Mouse (Mus musculus) lung, postnatal 14 days (tissue): ENCODE measurements at regions not wholly inside any gene's neighbourhood (a gene's known extent, or its start where the extent isn't known, plus 50 kb on each side); places are given as distances from the start of the nearest gene placed in this dataset.

Source experiments
- DNase-seq: peaks from one replicate; pipeline ENCODE4 v3.0.0; 2021

DNA sequence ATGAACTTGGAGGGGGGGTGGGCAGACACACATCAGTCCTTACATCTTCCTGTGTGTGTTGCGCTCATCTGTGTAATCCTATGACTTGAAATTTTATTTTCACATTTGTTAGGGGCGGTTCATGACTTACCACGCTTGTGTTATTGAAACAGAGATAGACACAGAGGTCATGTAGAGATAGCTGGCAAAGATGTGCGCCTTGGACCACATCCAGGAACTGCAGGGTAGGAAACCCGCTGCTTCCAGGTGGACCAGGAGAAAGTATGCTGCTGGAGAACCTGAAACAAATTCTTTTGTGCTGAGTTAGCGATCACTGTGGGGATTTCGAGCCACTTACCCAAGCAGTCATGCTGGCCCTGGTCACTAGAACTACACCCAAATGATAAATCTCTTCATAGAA lies 89.1 kb downstream of the Kcnj2 start:
- no peak for DNase-seq

- no peak for DNase-seq
Observed at GRCm38 (mm10) chr11:111155747-111156146, 89.8 kb downstream of the Kcnj2 start.

DNA sequence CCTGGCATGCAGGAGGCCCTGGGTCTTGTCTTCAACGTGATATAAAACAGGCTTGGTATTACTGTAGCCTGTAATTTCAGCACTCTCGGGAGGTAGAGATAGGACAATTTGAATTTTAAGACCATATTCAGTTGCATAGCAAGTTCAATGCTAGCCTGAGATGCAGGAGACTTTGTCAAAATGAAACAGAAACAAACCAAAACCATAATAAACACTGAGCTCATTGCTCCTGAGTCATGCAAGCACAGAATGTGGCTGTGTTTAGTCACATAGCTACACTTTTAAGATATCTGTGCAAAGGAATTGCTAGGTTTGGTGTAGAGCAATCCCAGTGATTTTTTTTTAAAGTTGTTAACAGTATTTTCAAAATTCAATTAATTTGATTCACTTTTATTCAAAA lies 93.3 kb downstream of the Kcnj2 start:
- DNase-seq = no peak

- no peak for DNase-seq
Observed at GRCm38 (mm10) chr11:111164907-111165306, 98.9 kb downstream of the Kcnj2 start.

GRCm38 (mm10) chr11:111170174-111170800 lies 104.3 kb downstream of the Kcnj2 start:
- DNase-seq = peak; percentile 1

GRCm38 (mm10) chr11:111173525-111173924 lies 107.6 kb downstream of the Kcnj2 start:
- DNase-seq = no peak

GRCm38 (mm10) chr11:111175566-111175965 lies 109.6 kb downstream of the Kcnj2 start:
- no peak for DNase-seq

DNA sequence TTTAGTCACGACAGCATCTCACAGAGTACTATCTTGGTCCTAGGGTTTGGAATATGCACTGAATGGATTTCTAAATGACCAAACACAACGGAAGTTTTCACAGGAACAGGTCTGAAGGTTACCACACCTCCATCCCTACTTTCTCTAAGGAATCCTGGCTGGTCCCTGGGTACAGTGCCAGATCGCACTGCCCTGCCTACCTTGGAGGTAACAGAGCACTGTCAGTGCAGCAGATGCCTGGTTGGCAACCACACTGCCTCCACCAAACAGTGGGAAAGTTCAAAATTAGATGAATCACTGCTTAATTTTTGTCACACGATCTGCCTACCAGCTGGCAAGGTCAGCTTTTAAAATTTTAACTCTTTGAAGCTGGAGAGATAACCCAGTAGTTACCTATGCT lies 111.6 kb downstream of the Kcnj2 start:
- no peak for DNase-seq

GRCm38 (mm10) chr11:111197422-111197821 lies 131.5 kb downstream of the Kcnj2 start:
- DNase-seq = no peak

DNA sequence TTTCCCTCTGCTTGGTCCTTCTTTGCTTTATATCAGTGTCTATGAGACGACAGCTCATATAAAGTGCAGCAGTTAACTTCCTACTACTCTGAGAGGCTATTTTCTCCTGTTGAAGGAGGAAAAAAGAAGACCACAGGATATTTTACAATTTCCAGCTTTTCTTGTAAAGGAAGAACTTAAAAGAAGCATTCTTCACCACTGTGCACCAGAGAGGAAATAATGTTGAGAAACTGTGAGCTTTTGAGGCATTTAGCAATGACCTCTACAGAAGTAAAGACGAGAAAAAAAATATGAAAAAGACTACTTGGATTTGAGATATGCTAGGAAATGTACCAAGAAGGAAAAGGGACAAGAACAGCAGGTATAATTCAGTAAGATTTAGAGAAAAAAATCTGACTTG lies 134.5 kb downstream of the Kcnj2 start:
- no peak for DNase-seq

DNA sequence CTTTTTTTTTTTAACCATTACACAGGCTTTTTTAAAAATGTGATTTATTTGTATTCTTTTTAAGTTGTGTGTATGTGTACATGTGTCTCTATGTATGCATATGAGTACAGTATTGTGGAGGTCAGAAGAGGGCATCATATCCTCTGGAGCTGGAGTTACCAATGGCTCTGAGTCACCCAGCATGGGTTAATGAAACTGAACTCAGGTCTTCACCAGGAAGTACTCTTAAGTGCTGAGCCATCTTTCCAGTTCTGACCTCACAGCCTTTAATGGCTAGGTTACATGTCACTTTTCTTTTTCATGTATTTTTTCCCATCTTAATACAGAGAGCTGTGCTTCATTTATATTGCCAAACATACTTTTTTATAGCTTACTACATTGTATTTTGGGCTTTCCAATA lies 136.8 kb downstream of the Kcnj2 start:
- no peak for DNase-seq

GRCm38 (mm10) chr11:111210565-111210964 lies 144.6 kb downstream of the Kcnj2 start:
- no peak for DNase-seq

GRCm38 (mm10) chr11:111212038-111212701 lies 146.2 kb downstream of the Kcnj2 start:
- no peak for DNase-seq

- no peak for DNase-seq
Observed at GRCm38 (mm10) chr11:111212702-111213328, 146.9 kb downstream of the Kcnj2 start.

DNA sequence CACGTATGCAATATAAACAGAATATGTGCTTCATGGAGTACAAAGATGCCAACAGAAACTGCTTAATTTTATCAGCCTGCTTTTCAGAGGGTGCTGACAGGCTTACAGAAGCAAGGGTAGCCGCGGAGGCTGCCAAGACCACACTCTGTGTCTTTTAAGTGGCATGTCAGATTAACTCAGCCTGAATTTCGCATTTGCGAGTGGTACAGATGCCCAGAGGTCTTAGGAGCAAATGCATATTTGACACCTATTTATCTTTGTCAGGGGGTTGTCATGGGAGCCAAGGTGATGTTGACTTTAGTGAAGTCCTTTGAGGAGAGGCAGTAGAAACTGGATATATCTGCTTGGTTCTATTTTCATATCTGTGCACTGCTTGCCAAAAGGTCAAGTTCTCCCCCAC lies 149.0 kb downstream of the Kcnj2 start:
- DNase-seq = no peak

GRCm38 (mm10) chr11:111223834-111224233 lies 157.9 kb downstream of the Kcnj2 start:
- no peak for DNase-seq

DNA sequence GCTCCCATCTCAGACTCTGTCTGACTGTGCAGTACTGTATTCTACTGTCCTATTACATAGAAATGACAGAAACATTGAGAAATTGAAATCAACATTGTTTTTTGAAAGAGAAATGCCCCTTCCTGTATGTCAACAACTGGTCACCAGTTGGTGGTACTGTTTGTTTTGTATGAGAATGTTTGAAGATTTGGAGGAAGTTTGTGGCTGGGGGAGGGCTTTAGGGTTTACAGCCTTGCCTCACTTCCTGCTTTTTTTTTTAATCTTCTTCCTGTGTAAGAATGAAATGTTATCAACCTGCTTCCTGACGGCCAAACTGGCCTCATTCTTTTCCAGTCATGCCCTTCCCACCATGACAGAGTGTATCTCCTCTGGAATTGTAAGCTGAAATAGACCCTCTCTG lies 161.3 kb downstream of the Kcnj2 start:
- no peak for DNase-seq

DNA sequence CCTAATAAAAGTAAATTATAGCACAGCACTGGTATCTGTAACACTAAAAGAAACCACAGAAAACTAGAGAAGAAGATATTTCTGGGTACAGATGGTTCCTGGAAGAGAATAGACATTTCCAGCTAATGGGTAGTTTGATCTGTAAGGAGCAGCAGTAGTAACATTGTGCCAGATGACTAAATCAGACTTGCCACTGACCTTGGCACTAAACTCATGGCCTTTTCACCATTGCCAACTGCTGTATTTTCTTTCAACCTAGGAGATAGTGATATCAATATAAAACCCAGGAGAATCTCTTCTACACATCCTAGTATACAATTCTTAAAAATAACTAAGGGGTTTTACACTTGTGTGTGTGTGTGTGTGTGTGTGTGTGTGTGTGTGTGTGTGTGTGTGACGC lies 170.8 kb downstream of the Kcnj2 start:
- DNase-seq = no peak

DNA sequence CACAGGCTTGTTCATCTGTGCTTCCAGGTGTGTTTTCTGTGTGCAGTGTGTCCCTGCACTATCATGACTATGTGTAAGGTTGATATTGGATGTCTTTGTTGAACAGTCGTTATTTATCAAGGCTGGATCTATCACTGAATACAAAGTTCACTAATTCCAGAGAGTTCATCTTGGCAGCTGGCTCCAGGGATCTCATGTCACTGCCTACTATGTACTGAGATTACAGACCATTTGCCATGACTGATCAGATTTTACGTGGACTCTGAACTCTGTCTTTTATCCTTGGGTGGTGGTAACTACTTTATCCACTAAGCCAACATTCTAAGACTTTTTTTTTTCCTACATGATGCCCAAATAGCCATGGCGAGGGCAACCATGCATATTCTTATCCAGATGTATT lies 173.8 kb downstream of the Kcnj2 start:
- no peak for DNase-seq

DNA sequence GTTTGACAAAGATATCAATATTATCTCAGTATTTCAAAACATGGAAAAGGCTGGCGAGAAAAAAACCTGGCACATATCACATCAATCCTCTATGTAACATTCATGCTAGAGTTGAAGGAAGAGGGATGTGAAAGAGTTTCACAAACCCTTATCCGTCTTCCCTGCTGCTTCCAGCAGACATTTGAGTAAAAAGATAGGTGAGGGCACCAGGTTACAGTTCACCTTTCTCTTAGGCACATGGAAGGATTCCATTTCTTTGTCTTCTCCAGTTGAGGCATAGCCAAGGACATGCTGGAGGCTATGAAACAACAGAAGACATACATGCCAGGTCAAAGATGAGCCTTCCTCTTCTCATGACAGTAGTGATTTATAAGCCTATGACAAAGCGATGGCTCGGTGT lies 186.3 kb downstream of the Kcnj2 start:
- no peak for DNase-seq

- DNase-seq = no peak
Observed at GRCm38 (mm10) chr11:111256596-111256995, 190.6 kb downstream of the Kcnj2 start.

- no peak for DNase-seq
Observed at GRCm38 (mm10) chr11:111260691-111261383, 194.9 kb downstream of the Kcnj2 start.

GRCm38 (mm10) chr11:111273651-111274050 lies 207.7 kb downstream of the Kcnj2 start:
- DNase-seq = no peak

DNA sequence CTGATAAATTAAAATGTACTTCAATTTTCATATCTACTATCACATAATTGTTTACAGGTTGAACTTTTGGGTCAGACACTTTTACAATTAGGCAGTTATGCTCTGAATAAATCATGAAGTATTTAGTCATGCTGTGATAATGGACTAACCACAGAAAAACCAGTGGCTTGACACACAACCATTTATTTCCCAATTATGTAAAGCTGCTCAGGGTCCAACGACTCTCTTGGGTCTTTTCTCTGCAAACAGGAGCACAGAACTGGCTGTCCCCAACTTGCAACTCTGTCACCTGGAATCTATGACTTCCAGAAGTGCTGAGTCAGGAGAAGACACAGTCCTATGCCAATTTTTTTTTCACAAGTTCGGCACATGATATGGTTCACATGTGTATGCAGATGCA lies 214.8 kb downstream of the Kcnj2 start:
- no peak for DNase-seq
